Mouse (Mus musculus) midbrain, embryonic 16.5 days (tissue): Measurements from ENCODE around the gene Icmt. TPM values are rescaled to one million over a fixed set of nuclear protein-coding genes. Genes with fewer than 3 reads are reported as not detected.

Experiments
- ATAC-seq: fragments of 200-750 bp; cut with Nextera tagmentation; 2 replicates; pipeline ENCODE4 v1.8.0; 2017; ENCODE audit warnings: moderate TSS enrichment
- H3K27ac ChIP-seq: fragments of 300-500 bp; sonication (generic); 2 replicates; pipeline ENCODE4 v1.5.1; 2014; ENCODE audit warnings: mild to moderate bottlenecking, low read length, mixed read lengths
- H3K27me3 ChIP-seq: fragments of 300-500 bp; sonication (generic); 2 replicates; pipeline ENCODE4 v1.6.1; 2014; ENCODE audit warnings: low read depth, low read length, mixed read lengths; ENCODE audit not compliant: control insufficient read depth, insufficient read depth
- H3K36me3 ChIP-seq: fragments of 300-500 bp; sonication (generic); 2 replicates; pipeline ENCODE4 v1.6.1; 2014; ENCODE audit warnings: mild to moderate bottlenecking, low read length, moderate library complexity, mixed read lengths; ENCODE audit not compliant: control insufficient read depth, insufficient read depth
- H3K4me1 ChIP-seq: fragments of 300-500 bp; sonication (generic); 2 replicates; pipeline ENCODE4 v1.6.1; 2014; ENCODE audit warnings: mild to moderate bottlenecking, low read length, mixed read lengths; ENCODE audit not compliant: control insufficient read depth, insufficient read depth
- H3K4me2 ChIP-seq: fragments of 300-500 bp; sonication (generic); 2 replicates; pipeline ENCODE4 v1.6.1; 2014; ENCODE audit warnings: mild to moderate bottlenecking, low read length, mixed read lengths
- H3K4me3 ChIP-seq: fragments of 300-500 bp; sonication (generic); 2 replicates; pipeline ENCODE4 v1.5.1; 2014; ENCODE audit warnings: low read depth, mild to moderate bottlenecking, low read length, moderate library complexity, mixed read lengths
- H3K9ac ChIP-seq: fragments of 300-500 bp; sonication (generic); 2 replicates; pipeline ENCODE4 v1.6.1; 2014; ENCODE audit warnings: low read depth, low read length, mixed read lengths
- H3K9me3 ChIP-seq: fragments of 300-500 bp; sonication (generic); replicated peaks from 2 replicates; pipeline ENCODE4 v1.6.1; 2014; ENCODE audit warnings: mild to moderate bottlenecking, low read length, mixed read lengths; ENCODE audit not compliant: control insufficient read depth, poor library complexity, severe bottlenecking
- WGBS: fragments of 180-500 bp; shearing (Covaris S2); extraction: QIAGEN DNeasy Blood & Tissue Kit; methylation state at CpG from one replicate; pipeline ENCODE4 v1.1.7; 2014; 5-methylcytosine and 5-hydroxymethylcytosine counted together
- polyA plus RNA-seq: library from polyadenylated mRNA; unstranded; fragments of >200 nt; fragmentation: Nextera tagmentation; extraction: Ambion mirVana; gene quantifications from 2 replicates; pipeline ENCODE4 v1.2.1, GENCODE M21; 2015

Gene Icmt
- 20.6 and 20.7 TPM in 2 replicates for polyA plus RNA-seq

DNA sequence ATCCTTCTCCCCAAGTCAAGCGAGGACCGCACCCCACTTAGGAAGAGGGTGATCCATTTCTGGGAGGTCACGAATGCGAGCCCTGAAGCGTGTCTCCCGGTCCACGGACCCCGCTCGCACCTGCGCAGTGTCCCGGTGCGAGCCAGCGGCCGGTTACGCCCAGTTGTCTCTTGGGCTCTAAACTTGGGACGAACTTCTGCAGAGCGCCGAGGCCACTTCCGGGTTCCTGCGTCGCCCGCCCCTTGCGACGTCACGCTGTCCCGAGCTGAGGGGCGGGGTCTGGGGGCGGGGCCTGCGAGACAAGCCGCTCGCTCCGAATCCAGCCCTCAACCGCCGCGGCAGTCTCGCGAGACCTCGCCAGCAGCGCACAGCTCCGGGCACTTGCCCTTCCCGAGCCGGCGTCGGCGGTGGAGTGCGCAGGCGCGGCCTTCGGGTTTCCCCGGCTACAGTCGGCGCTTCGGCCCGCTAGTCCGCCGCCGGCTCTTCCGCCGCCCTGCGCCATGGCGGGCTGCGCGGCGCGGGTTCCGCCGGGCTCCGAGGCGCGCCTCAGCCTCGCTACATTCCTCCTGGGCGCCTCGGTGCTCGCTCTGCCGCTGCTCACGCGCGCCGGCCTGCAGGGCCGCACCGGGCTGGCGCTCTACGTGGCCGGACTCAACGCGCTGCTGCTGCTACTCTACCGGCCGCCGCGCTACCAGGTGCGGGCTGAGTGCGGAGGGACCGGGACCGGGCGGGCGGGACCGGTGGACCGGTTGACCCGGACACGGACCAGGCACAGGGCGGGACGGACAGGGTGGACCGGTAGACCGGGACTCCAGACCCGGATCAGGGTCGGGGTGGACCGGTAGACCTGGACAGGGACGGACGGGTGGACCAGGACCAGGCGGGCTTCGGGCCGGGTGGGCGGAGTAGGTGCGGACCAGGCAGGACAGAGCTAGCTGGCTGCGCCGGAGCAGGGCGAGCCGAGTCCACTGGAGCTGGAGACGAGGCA lies at the start of gene Icmt:
Gene Icmt, plus strand, starts transcription at position 354 of the 988 bp plus-strand sequence.
- peak; percentile 94 for ATAC-seq
- WGBS = under 1% methylated on average over 110 of the region's 119 CpGs
- peaks cover 11% of the 10 kb centered on the region; the same call in 1 of the 2 replicates for H3K36me3 ChIP-seq
- peak within 1 kb of the TSS; percentile 96 for H3K4me2 ChIP-seq
- peaks cover 32% of the 10 kb centered on the region for H3K27me3 ChIP-seq
- peak within 1 kb of the TSS; percentile 84 for H3K27ac ChIP-seq
- H3K4me1 ChIP-seq = peaks cover 19% of the 10 kb centered on the region
- no peaks in the 10 kb centered on the region for H3K9me3 ChIP-seq
- peak within 1 kb of the TSS; percentile 94 for H3K4me3 ChIP-seq
- H3K9ac ChIP-seq = peak within 1 kb of the TSS; percentile 98

DNA sequence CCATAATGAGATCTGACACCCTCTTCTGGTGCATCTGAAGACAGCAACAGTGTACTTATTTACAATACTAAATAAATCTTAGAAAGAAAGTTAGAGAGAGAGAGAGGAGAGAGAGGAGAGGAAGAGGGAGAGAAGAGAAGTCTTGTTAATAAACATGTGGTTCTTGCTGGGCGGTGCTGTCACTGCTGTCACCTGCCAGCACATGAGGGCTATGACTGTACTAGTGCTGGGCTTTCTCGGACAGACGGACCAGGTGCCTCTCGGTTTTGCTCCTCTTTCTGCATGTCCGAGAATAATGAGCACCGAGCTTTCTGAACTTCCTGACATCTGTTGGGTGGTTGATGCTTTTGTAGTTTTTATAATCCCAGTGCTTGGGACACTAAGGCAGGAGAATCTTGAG lies 46.4 kb upstream of the Icmt start:
- no peaks in the 10 kb centered on the region for H3K4me1 ChIP-seq
- no peaks in the 10 kb centered on the region for H3K9me3 ChIP-seq
- H3K4me2 ChIP-seq = no peak overlapping the region
- no peak for ATAC-seq
- no peak overlapping the region for H3K27ac ChIP-seq
- H3K9ac ChIP-seq = no peak overlapping the region
- WGBS = 90% methylated on average over 6 of the region's 6 CpGs
- H3K27me3 ChIP-seq = no peaks in the 10 kb centered on the region
- H3K4me3 ChIP-seq = no peak overlapping the region
- peaks cover 4% of the 10 kb centered on the region for H3K36me3 ChIP-seq

DNA sequence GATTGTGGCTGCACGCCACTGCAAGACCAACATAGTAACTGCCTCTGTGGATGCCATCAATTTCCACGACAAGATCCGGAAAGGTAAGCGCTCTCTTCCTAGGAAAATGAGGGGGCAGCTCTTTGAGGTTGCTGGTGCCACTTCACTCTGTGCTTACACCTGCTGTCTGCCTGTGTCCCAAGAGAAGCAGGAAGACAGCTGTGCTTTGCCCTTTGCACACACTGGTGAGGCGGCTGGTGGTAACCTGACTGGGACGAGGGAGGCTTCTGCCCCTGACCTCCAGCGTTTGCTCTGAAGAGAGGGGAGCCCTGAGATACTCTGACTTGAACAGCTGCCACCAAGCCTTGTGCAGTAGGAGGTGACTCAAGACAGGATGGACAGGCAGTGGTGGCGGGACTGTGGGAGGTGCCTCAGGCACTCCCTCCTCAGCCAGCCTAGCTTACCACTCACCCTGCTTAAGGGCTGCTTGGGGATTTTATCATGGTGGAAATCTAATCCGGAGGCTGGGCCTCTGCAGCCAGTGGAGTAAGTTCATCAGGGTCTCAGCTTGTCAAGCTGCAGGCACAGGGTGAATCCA lies 43.8 kb upstream of the Icmt start:
- WGBS = 79% methylated on average over 9 of the region's 9 CpGs
- Histone ChIP-seq H3K4me3 (no peak overlapping the region), H3K9ac (no peak overlapping the region), H3K9me3 (no peaks in the 10 kb centered on the region), H3K36me3 (peaks cover 4% of the 10 kb centered on the region), H3K4me1 (no peaks in the 10 kb centered on the region), H3K27ac (no peak overlapping the region), H3K27me3 (no peaks in the 10 kb centered on the region), H3K4me2 (no peak overlapping the region)
- no peak for ATAC-seq

DNA sequence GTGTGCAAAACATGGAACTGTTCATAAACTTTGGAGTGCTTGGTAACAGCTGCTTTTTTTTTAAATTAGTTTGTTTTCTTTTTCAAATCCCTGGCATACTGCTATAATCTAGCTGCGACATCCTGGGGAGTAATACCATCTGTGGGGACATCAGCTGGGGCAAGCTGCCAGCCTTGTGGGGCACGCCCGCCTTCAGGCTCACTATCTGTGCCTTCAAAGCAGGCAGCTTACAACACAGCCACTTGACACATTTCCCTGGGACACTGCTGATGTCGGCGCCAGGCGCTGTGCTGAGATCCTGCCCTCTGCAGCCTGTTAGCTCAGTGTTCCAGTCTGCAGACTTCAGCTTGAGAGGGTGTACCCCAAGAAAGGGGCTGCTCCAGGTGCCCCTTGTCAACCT lies 40.0 kb upstream of the Icmt start:
- Histone ChIP-seq H3K4me1 (peaks cover under 1% of the 10 kb centered on the region; the same call in 1 of the 2 replicates), H3K4me2 (no peak overlapping the region), H3K4me3 (no peak overlapping the region), H3K27me3 (no peaks in the 10 kb centered on the region), H3K36me3 (peaks cover 8% of the 10 kb centered on the region), H3K9me3 (no peaks in the 10 kb centered on the region), H3K27ac (no peak overlapping the region), H3K9ac (no peak overlapping the region)
- WGBS = 64% methylated on average over 6 of the region's 6 CpGs
- ATAC-seq = no peak

DNA sequence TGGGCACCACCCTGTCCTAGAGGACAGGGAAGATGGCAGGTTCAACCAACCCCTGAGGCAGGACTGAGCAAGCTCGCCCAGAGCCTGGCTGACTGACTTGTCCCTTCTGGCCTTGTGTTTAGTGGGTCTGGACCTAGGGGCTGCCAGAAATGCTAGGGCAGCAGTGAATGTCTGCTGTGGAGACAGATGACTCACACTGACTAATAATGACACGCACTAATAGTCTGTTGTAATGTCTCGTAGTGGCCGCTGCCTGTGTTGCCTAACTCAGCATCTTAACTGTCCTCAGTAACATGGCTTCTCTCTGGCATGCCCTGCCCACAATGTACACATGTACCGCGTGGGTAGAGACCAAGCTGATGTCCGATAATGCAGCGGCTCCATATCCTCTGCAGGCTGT lies 36.6 kb upstream of the Icmt start:
- no peak for ATAC-seq
- WGBS = 97% methylated on average over 8 of the region's 8 CpGs
- H3K27ac ChIP-seq = no peak overlapping the region

DNA sequence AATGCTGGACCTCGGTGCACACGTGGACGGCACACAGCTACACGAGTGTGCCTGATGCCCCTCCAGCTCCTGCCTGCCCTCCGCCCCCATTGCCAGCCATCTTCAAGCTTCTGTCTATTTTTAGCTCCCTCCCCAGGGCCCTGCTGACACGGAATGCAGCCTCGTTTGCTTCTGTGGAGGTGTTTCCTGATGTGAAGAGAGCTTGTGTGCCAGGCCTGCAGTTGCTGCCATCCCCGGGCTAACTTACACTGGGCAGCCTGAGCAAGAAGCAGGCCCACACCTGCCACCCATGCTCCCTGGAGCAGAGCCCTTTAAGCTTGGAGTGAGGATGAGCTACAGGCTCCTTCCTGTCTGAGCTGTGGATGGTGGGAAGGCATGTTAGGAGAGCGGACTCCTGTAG lies 34.8 kb upstream of the Icmt start:
- no peaks in the 10 kb centered on the region for H3K9me3 ChIP-seq
- H3K4me3 ChIP-seq = no peak overlapping the region
- WGBS = 70% methylated on average over 9 of the region's 9 CpGs
- H3K27ac ChIP-seq = no peak overlapping the region
- H3K4me1 ChIP-seq = peaks cover 4% of the 10 kb centered on the region; the same call in 1 of the 2 replicates
- ATAC-seq = no peak
- H3K27me3 ChIP-seq = no peaks in the 10 kb centered on the region
- no peak overlapping the region for H3K4me2 ChIP-seq
- peaks cover 3% of the 10 kb centered on the region for H3K36me3 ChIP-seq
- peak overlapping the region; percentile 10; the same call in 1 of the 2 replicates for H3K9ac ChIP-seq

More for the DNA sequence above, 36.6 kb upstream of the Icmt start:
- H3K4me1 ChIP-seq = peaks cover 4% of the 10 kb centered on the region; the same call in 1 of the 2 replicates
- H3K4me2 ChIP-seq = no peak overlapping the region
- no peaks in the 10 kb centered on the region for H3K27me3 ChIP-seq
- no peak overlapping the region for H3K4me3 ChIP-seq
- no peaks in the 10 kb centered on the region for H3K9me3 ChIP-seq
- H3K36me3 ChIP-seq = peaks cover 3% of the 10 kb centered on the region
- no peak overlapping the region for H3K9ac ChIP-seq

DNA sequence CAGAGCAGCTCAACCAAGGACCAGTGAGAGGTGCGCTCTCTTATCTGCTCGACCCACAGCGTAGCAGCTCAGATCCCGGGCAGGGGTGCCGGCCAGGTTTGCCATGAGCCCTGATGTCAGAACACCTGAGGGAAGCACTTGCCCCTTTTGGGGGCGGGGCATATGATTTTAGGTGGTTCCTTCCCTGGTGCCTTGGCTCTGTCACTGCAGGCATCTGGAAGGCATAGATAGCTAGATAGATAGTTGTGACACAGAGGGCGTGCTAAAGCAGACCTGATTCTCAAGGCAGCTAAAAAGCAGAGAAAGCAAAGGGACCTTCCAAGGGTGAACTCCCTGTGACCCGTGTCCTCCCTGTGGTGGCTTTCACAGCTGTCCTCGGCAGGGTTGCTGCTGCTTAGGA lies 33.9 kb upstream of the Icmt start:
- Histone ChIP-seq H3K4me1 (peaks cover 4% of the 10 kb centered on the region; the same call in 1 of the 2 replicates), H3K27ac (no peak overlapping the region), H3K4me2 (no peak overlapping the region), H3K9me3 (no peaks in the 10 kb centered on the region), H3K9ac (no peak overlapping the region), H3K36me3 (peaks cover 5% of the 10 kb centered on the region), H3K4me3 (no peak overlapping the region), H3K27me3 (no peaks in the 10 kb centered on the region)
- WGBS = 65% methylated on average over 9 of the region's 9 CpGs
- no peak for ATAC-seq

DNA sequence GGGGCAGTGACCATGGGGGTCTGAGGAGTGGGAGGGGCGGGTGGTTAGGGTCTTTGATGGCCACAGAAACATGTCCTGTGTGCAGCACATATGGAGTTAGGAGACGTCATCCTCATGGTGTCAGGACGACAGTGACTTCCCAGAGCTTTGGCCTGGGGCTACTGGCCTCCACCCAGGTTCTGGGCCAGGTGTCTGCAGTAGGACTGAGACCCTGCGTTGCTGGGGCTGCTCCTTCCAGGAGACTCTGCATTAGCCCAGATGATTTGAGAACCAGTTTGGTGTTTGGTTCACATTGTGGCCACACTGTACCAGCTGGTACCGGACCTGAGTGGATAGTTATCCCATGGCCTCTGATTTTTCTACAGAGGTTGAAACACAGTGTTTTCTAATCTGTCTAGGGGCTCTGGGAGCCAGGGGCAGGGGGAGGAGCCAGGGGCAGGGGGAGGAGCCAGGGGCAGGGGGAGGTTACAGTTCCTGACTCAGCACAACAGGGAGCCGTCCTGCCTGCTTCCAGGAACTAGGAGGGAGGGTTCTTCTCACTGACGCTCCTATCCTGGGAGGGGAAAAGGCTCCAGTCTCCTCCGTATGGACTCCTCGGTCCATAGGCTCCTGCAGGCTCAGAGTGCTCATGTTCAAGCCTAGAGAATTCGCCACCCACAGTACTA lies 33.4 kb upstream of the Icmt start:
- H3K36me3 ChIP-seq = peaks cover 7% of the 10 kb centered on the region; the same call in 1 of the 2 replicates
- H3K9ac ChIP-seq = no peak overlapping the region
- H3K9me3 ChIP-seq = no peaks in the 10 kb centered on the region
- H3K4me1 ChIP-seq = peaks cover 4% of the 10 kb centered on the region; the same call in 1 of the 2 replicates
- H3K4me3 ChIP-seq = no peak overlapping the region
- no peaks in the 10 kb centered on the region for H3K27me3 ChIP-seq
- ATAC-seq = no peak
- no peak overlapping the region for H3K4me2 ChIP-seq
- no peak overlapping the region for H3K27ac ChIP-seq
- WGBS = 31% methylated on average over 10 of the region's 10 CpGs
